7 mouse cellular contexts compared by ENCODE assay signal in the genomic region with DNA sequence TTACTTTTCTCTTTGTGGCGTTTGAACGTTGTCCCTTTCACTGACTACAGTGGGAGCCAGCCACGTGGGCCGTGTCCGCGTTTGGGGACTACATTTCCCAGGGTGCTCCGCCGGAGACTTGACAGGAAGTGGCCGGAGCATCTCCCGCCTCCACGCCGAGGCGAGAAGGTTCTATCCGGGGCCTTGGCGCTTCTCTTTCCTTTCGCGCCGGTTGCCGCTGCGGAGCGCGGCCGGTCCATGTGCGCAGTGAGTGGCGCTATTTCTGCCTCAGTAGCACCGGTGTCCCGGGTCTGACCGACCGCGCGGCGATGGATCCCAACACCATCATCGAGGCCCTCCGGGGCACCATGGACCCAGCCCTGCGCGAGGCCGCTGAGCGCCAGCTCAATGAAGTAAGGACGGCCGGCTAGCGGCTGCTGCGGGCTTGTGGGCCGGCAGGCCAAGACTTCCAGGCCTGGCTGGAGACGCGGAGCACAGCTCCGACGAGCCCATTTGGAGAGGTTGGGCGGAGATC. TPM values are rescaled to one million over a fixed set of nuclear protein-coding genes. Genes with fewer than 3 reads are reported as not detected.
A peak's percentile ranks its signal among the peaks of the same experiment; 100 is the strongest.
DNase-seq lines count a peak whose midpoint lies in the region; ATAC-seq lines count a peak whose summit lies in the region.

A gene (plus strand): TSS at position 158 of the 514 bp plus-strand sequence.

- DNase-seq in adrenal gland, postnatal 10 days: peak; percentile 96
- peak; percentile 94 for DNase-seq in embryonic facial prominence, embryonic 10.5 days (ENCODE audit: low spot score)
- peak; percentile 92 for DNase-seq in kidney, adult 11 months
- peak; percentile 93 for DNase-seq in limb, embryonic 10.5 days (ENCODE audit: low spot score)
- peak; percentile 83 for DNase-seq in spleen, adult 12 weeks (ENCODE audit: low spot score)

- H3K4me3 ChIP-seq in embryonic facial prominence, embryonic 10.5 days: peak within 1 kb of the TSS; percentile 97
- peak within 1 kb of the TSS; percentile 99 for H3K4me3 ChIP-seq in limb, embryonic 10.5 days
- H3K4me3 ChIP-seq in midbrain, embryonic 13.5 days (replicated peaks): peak within 1 kb of the TSS; percentile 99

- peak; percentile 95 for ATAC-seq in granulocyte monocyte progenitor cell, adult 5-6 weeks (replicated peaks; ENCODE audit: poor library complexity, severe bottlenecking)
- peak; percentile 98 for ATAC-seq in midbrain, embryonic 13.5 days

- no peaks in the 10 kb centered on the region for H3K9me3 ChIP-seq in embryonic facial prominence, embryonic 10.5 days
- no peaks in the 10 kb centered on the region for H3K9me3 ChIP-seq in limb, embryonic 10.5 days (replicated peaks)
- no peaks in the 10 kb centered on the region for H3K9me3 ChIP-seq in midbrain, embryonic 13.5 days

- peak within 1 kb of the TSS; percentile 97 for H3K9ac ChIP-seq in midbrain, embryonic 13.5 days (replicated peaks)

- peaks cover 14% of the 10 kb centered on the region for H3K4me1 ChIP-seq in embryonic facial prominence, embryonic 10.5 days
- H3K4me1 ChIP-seq in limb, embryonic 10.5 days: peaks cover 12% of the 10 kb centered on the region; the same call in 1 of the 2 replicates
- peaks cover 15% of the 10 kb centered on the region for H3K4me1 ChIP-seq in midbrain, embryonic 13.5 days (replicated peaks)

- H3K27ac ChIP-seq in embryonic facial prominence, embryonic 10.5 days (replicated peaks): peak within 1 kb of the TSS; percentile 95
- peak within 1 kb of the TSS; percentile 98 for H3K27ac ChIP-seq in limb, embryonic 10.5 days
- peak within 1 kb of the TSS; percentile 90 for H3K27ac ChIP-seq in midbrain, embryonic 13.5 days

- peaks cover 22% of the 10 kb centered on the region for H3K36me3 ChIP-seq in embryonic facial prominence, embryonic 10.5 days (replicated peaks)
- peaks cover 24% of the 10 kb centered on the region for H3K36me3 ChIP-seq in limb, embryonic 10.5 days
- no peaks in the 10 kb centered on the region for H3K36me3 ChIP-seq in midbrain, embryonic 13.5 days

- H3K4me2 ChIP-seq in midbrain, embryonic 13.5 days (replicated peaks): peak within 1 kb of the TSS; percentile 96

- no peaks in the 10 kb centered on the region for H3K27me3 ChIP-seq in embryonic facial prominence, embryonic 10.5 days (replicated peaks; ENCODE audit: low read depth, poor library complexity, severe bottlenecking)
- no peaks in the 10 kb centered on the region for H3K27me3 ChIP-seq in limb, embryonic 10.5 days (ENCODE audit: low read depth, poor library complexity, severe bottlenecking)
- H3K27me3 ChIP-seq in midbrain, embryonic 13.5 days: no peaks in the 10 kb centered on the region

- WGBS in embryonic facial prominence, embryonic 10.5 days: under 1% methylated on average over 48 of the region's 48 CpGs
- under 1% methylated on average over 48 of the region's 48 CpGs for WGBS in limb, embryonic 10.5 days
- WGBS in midbrain, embryonic 13.5 days: under 1% methylated on average over 48 of the region's 48 CpGs

RNA-seq across cellular contexts. Expression of the gene that starts here (rescaled TPM):
- total RNA-seq in adrenal gland, postnatal 10 days (2021): 10 to 100 TPM; 80.5 to 82.4 TPM
- polyA plus RNA-seq in embryonic facial prominence, embryonic 10.5 days (2016; fragmentation: Nextera tagmentation; extraction: Ambion mirVana): 57.0 and 57.5 TPM in 2 replicates
- 111 and 115 TPM in 2 replicates for total RNA-seq in granulocyte monocyte progenitor cell, adult 5-6 weeks (2014; fragmentation: Nextera tagmentation)
- total RNA-seq in granulocyte monocyte progenitor cell, adult 5-6 weeks (2017): 239 and 262 TPM in 2 replicates
- 49.2 and 51.6 TPM in 2 replicates for polyA plus RNA-seq in limb, embryonic 10.5 days (2016; fragmentation: Nextera tagmentation; extraction: Ambion mirVana)
- polyA plus RNA-seq in midbrain, embryonic 13.5 days (2015; fragmentation: Nextera tagmentation; extraction: Ambion mirVana): 44.5 and 46.2 TPM in 2 replicates

Comparison
In these comparisons a context has a peak if more than half of its experiments do, and no peak if none do; other contexts are left out.
1. Peak in every context shown above with its lines: DNase-seq, ATAC-seq, H3K4me3 ChIP-seq and H3K27ac ChIP-seq.